Mouse (Mus musculus) midbrain, embryonic 15.5 days (tissue): ENCODE measurements at regions not wholly inside any gene's neighbourhood (a gene's known extent, or its start where the extent isn't known, plus 50 kb on each side); places are given as distances from the start of the nearest gene placed in this dataset.

Experiments
- ATAC-seq: fragments of 200-750 bp; cut with Nextera tagmentation; replicated peaks from 2 replicates; pipeline ENCODE4 v1.8.0; 2017; ENCODE audit warnings: moderate TSS enrichment
- H3K27ac ChIP-seq: fragments of 300-500 bp; sonication (generic); 2 replicates; pipeline ENCODE4 v1.5.1; 2015; ENCODE audit warnings: mild to moderate bottlenecking, inconsistent platforms
- H3K27me3 ChIP-seq: fragments of 300-500 bp; sonication (generic); replicated peaks from 2 replicates; pipeline ENCODE4 v1.6.1; 2015; ENCODE audit warnings: inconsistent platforms
- H3K36me3 ChIP-seq: fragments of 300-500 bp; sonication (generic); replicated peaks from 2 replicates; pipeline ENCODE4 v1.6.1; 2015; ENCODE audit warnings: inconsistent platforms
- H3K4me1 ChIP-seq: fragments of 300-500 bp; sonication (generic); 2 replicates; pipeline ENCODE4 v1.6.1; 2015; ENCODE audit warnings: inconsistent platforms
- H3K4me2 ChIP-seq: fragments of 300-500 bp; sonication (generic); 2 replicates; pipeline ENCODE4 v1.6.1; 2015; ENCODE audit warnings: inconsistent platforms, mild to moderate bottlenecking, moderate library complexity
- H3K4me3 ChIP-seq: fragments of 300-500 bp; sonication (generic); 2 replicates; pipeline ENCODE4 v1.5.1; 2015; ENCODE audit warnings: mild to moderate bottlenecking, inconsistent platforms
- H3K9ac ChIP-seq: fragments of 300-500 bp; sonication (generic); 2 replicates; pipeline ENCODE4 v1.6.1; 2015; ENCODE audit warnings: mild to moderate bottlenecking, inconsistent platforms
- H3K9me3 ChIP-seq: fragments of 300-500 bp; sonication (generic); 2 replicates; pipeline ENCODE4 v1.6.1; 2016; ENCODE audit warnings: inconsistent platforms
- WGBS: fragments of 180-500 bp; shearing (Covaris S2); methylation state at CpG from one replicate; pipeline ENCODE4 v1.1.7; 2015; ENCODE audit warnings: mixed read lengths; 5-methylcytosine and 5-hydroxymethylcytosine counted together

DNA sequence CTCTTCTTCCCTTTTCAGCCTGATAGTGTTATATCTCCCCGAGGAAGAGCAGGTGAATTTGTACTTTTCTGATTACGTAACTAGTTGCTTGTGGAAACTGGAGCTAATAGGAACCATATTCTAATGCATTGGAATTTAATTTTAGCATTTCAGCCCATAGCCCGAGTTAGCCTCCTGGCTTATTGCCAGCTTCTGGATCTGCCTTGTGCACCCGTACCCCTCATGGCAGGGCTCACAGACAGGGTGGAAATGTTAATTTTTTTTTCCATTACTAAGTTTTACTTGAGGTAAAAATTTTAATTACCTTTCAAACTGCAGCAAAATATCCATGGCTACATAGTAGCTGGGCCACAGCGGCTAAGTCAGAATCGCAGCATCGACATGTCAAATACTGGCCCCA is 72.4 kb upstream of the Ndufb6 start:
- WGBS = 69% methylated on average over 7 of the region's 7 CpGs
- H3K27ac ChIP-seq = no peak overlapping the region
- ATAC-seq = no peak
- no peaks in the 10 kb centered on the region for H3K9me3 ChIP-seq
- H3K36me3 ChIP-seq = no peaks in the 10 kb centered on the region
- H3K4me2 ChIP-seq = no peak overlapping the region
- H3K4me1 ChIP-seq = no peaks in the 10 kb centered on the region
- H3K4me3 ChIP-seq = no peak overlapping the region
- H3K9ac ChIP-seq = no peak overlapping the region
- no peaks in the 10 kb centered on the region for H3K27me3 ChIP-seq

DNA sequence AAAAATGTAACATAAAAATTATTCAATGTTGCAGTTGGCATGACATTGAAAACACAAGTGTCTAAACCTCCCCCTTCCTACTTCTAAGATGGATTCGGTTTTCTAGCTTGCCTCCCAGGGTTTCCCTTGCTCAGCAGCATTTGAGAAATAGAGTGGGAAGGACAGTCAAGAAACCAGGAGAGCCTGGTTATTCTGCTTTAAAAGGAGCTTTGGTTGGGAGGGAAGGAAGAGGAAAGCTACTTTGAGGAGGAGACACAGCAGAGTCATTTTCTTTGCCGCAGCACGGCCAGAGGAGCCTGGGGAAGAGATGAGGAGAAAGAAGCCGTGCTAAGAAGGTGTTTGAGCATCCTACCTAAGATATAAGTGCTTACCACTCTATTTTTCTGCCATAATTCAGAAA is 71.9 kb upstream of the Ndufb6 start:
- no peaks in the 10 kb centered on the region for H3K9me3 ChIP-seq
- ATAC-seq = no peak
- no peak overlapping the region for H3K4me3 ChIP-seq
- H3K4me2 ChIP-seq = no peak overlapping the region
- WGBS = 85% methylated on average over 4 of the region's 4 CpGs
- no peaks in the 10 kb centered on the region for H3K27me3 ChIP-seq
- H3K36me3 ChIP-seq = no peaks in the 10 kb centered on the region
- H3K27ac ChIP-seq = no peak overlapping the region
- H3K4me1 ChIP-seq = no peaks in the 10 kb centered on the region
- no peak overlapping the region for H3K9ac ChIP-seq

DNA sequence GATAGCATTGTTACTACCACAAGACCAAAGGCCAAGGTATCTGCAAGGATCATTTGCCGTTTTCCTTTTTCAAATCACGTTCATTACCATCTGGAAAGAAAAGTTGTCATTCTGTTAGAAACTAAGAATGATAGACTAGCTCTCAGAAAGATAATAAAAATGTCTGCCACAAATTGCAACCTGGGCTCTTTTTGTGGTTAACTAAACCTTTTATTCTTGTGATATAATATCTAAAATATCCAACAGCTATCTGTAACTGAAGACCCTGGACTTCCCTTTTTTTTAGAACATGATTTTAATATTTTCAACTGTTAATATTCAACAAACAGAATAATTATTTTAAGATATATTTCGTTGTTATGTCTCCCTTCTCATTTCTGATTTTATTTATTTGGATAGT is 66.6 kb upstream of the Ndufb6 start:
- WGBS = 80% methylated on average over 3 of the region's 3 CpGs

DNA sequence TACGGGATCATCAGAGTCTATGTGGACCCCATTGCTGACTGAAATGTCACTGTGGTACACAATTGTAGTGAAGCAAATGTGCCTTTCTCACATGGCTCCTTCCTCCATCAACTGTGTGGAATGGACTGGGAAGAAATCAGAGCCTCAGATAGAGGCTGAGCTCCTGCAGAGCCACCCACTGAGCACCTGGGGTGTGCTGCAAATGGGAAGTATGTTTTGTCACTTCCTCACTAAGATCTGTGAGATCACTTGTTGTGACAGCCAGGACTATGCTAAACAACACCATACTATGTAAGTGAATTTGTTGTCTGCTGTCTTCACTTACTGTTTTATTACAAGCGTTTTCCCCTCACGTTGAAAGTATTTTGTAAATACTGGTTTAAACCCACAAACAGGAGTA is 63.0 kb upstream of the Ndufb6 start:
- no peaks in the 10 kb centered on the region for H3K9me3 ChIP-seq
- ATAC-seq = no peak
- 88% methylated on average over 3 of the region's 3 CpGs for WGBS
- H3K36me3 ChIP-seq = no peaks in the 10 kb centered on the region
- H3K4me2 ChIP-seq = no peak overlapping the region
- H3K4me3 ChIP-seq = no peak overlapping the region
- H3K27ac ChIP-seq = no peak overlapping the region
- H3K9ac ChIP-seq = no peak overlapping the region
- H3K27me3 ChIP-seq = no peaks in the 10 kb centered on the region
- no peaks in the 10 kb centered on the region for H3K4me1 ChIP-seq

More for the DNA sequence above, 66.6 kb upstream of the Ndufb6 start:
- Histone ChIP-seq H3K9me3 (no peaks in the 10 kb centered on the region), H3K4me3 (no peak overlapping the region), H3K36me3 (no peaks in the 10 kb centered on the region), H3K4me2 (no peak overlapping the region), H3K27me3 (no peaks in the 10 kb centered on the region), H3K9ac (no peak overlapping the region), H3K4me1 (no peaks in the 10 kb centered on the region), H3K27ac (no peak overlapping the region)
- no peak for ATAC-seq

GRCm38 (mm10) chr4:40334841-40335240 is 55.6 kb upstream of the Ndufb6 start:
- Histone ChIP-seq H3K4me2 (no peak overlapping the region), H3K4me3 (no peak overlapping the region), H3K36me3 (no peaks in the 10 kb centered on the region), H3K27ac (no peak overlapping the region), H3K9ac (no peak overlapping the region), H3K27me3 (no peaks in the 10 kb centered on the region), H3K9me3 (no peaks in the 10 kb centered on the region), H3K4me1 (no peaks in the 10 kb centered on the region)
- WGBS = 38% methylated on average over 1 of the region's 1 CpGs
- no peak for ATAC-seq

GRCm38 (mm10) chr4:40329737-40330136 is 50.5 kb upstream of the Ndufb6 start:
- Histone ChIP-seq H3K36me3 (no peaks in the 10 kb centered on the region), H3K9ac (no peak overlapping the region), H3K27me3 (no peaks in the 10 kb centered on the region), H3K4me3 (no peak overlapping the region), H3K27ac (no peak overlapping the region), H3K4me2 (no peak overlapping the region), H3K9me3 (no peaks in the 10 kb centered on the region), H3K4me1 (no peaks in the 10 kb centered on the region)
- ATAC-seq = no peak
- WGBS = 81% methylated on average over 5 of the region's 5 CpGs
